Mouse (Mus musculus) CD8-positive naive resting alpha-beta T cell, adult 2 months (primary cell): ENCODE measurements around the gene Kcna3.

Experiments
- DNase-seq, 2 experiments: peaks; one replicate each; pipeline ENCODE4 v3.0.0; 2022; ENCODE audit warnings: low read depth in 2 of 2, low spot score in 2 of 2

Kcna3 gene

GRCm38 (mm10) chr3:107062771-107063170 lies 26.8 kb downstream of the Kcna3 start:
- DNase-seq = no peak

- DNase-seq = no peak
These were observed 29.6 kb downstream of the Kcna3 start for GRCm38 (mm10) chr3:107065510-107066095.

GRCm38 (mm10) chr3:107066165-107066850 lies 30.3 kb downstream of the Kcna3 start:
- DNase-seq = no peak

GRCm38 (mm10) chr3:107067245-107067644 lies 31.3 kb downstream of the Kcna3 start:
- DNase-seq = no peak

GRCm38 (mm10) chr3:107073863-107074262 lies 37.9 kb downstream of the Kcna3 start:
- DNase-seq = no peak

GRCm38 (mm10) chr3:107075705-107076104 lies 39.7 kb downstream of the Kcna3 start:
- DNase-seq = no peak

GRCm38 (mm10) chr3:107076658-107077057 lies 40.7 kb downstream of the Kcna3 start:
- DNase-seq = no peak

GRCm38 (mm10) chr3:107077101-107077500 lies 41.1 kb downstream of the Kcna3 start:
- no peak for DNase-seq

- DNase-seq = peak in 1 of 2 experiments; percentile 60
These were observed 44.8 kb downstream of the Kcna3 start for GRCm38 (mm10) chr3:107080803-107081202.

- no peak for DNase-seq
These were observed 45.3 kb downstream of the Kcna3 start for GRCm38 (mm10) chr3:107081227-107081626.

GRCm38 (mm10) chr3:107084586-107084985 lies 48.6 kb downstream of the Kcna3 start:
- DNase-seq = no peak

GRCm38 (mm10) chr3:107087410-107087809 lies 51.4 kb downstream of the Kcna3 start:
- DNase-seq = no peak
